Mouse (Mus musculus) layer of hippocampus, postnatal 14 days (tissue): ENCODE measurements around the gene Bcas1. TPM values are rescaled to one million over a fixed set of nuclear protein-coding genes. Genes with fewer than 3 reads are reported as not detected.

Experiments
- DNase-seq, 2 experiments: peaks; one replicate each; pipeline ENCODE4 v3.0.0; 2021 to 2022; ENCODE audit warnings: low spot score in 2 of 2, mixed read lengths in 1 of 2
- total RNA-seq, 2 experiments: library from RNA; stranded (reverse); gene quantifications; 2 replicates each; pipeline ENCODE4 v1.2.3; 2021

Gene Bcas1
- total RNA-seq, 2 experiments from 2014 or later: 121 to 123 TPM

GRCm38 (mm10) chr2:170349784-170350183 lies 77.9 kb downstream of the Bcas1 start:
- no peak for DNase-seq

DNA sequence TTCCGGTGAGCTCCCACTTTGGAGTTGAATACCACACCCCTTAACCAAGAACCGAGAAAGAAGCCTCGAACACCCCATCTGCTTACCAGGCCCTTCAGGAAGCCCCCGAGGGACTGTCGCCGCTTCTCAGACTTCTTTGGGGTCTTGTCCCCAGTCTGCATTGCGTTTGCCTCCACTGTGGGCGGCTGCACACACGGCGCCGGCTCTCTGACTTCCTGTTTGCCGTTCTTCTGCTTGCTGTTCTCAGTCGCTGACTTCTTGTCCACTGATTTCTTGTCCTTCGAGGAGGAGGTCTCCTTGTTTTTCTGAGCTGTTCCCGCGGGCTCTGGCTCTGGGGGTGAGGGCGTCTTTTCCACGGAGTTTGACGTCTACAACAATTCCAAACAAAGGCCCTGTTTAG lies 78.5 kb downstream of the Bcas1 start:
- no peak for DNase-seq

GRCm38 (mm10) chr2:170347131-170347765 lies 80.4 kb downstream of the Bcas1 start:
- peak; percentile 73 to 75 for DNase-seq

GRCm38 (mm10) chr2:170345410-170345793 lies 82.2 kb downstream of the Bcas1 start:
- no peak for DNase-seq

DNA sequence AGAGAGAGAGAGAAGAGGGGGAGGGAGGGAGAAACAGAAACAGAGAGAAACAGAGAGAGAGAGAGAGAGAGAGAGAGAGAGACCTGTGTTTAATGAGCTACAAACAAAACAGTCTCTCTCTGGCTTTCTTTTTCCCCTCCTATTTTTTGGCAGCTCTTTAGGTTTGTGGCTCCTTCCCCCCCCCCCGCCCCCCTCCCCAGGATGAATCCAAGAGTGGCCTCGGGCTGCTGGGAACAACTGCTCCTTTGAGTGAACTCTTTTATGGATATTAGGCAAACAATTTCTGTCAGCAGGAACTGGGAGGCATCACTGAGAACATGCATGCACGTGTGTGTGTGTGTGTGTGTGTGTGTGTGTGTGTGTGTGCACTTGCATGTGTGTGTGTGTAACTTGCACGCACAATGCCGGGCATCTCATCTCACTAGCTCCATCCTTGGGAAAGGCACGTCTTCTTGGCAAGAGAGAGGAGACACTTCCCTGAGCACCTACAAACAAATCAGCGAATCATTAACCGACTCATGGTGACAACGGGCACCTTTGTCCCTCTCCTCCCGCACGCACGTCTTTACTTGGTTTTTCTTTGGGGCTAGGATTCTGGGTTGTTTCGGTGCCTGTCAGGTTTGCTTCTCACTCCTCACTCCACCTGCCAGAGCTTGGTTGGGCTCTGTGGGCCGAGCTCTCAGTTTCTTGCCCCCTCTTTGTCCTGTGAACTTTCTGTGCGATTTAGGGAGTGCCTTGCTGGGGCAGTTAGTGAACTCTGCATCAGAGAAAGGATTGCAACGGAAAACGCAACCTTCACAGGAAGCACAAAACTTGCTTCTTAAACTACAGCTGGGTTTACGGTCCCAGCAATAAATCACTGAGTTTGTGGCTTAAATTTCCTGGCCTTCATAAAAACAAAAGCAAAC lies 82.9 kb downstream of the Bcas1 start:
- no peak for DNase-seq

GRCm38 (mm10) chr2:170343819-170344317 lies 83.8 kb downstream of the Bcas1 start:
- no peak for DNase-seq

DNA sequence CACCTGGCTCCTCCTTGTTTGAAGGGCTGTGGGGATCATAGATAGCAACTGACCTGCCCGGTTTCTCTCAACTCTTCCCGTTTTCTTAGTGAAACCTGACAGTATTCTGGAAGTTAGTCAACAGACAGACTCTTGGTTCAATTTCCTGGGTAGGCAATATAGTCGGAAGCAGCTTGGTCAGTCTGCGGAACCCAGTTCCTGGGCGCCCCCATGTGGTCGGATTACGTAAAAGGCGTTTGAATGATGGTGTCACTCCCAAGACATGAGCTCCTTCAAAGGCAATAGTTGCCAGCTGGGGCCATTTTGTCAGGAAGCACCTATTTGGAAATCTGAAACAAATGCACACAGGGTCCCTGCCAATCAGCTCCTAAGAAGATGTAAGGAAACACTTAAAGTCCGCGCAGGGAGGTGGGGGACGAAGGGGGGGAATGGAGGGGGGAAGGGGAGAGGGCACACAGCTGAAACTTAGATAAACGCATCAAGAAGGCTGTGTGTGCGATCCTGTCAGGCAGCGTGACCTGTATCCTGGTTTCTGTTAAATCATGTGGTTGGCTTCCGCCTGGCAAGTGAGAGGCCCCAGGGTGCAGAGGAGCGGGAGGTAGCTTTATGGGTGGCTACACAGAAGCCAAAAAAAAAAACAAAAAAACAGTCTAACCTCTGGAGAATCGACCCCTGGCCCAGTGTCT lies 84.4 kb downstream of the Bcas1 start:
- peak; percentile 64 to 75 for DNase-seq

DNA sequence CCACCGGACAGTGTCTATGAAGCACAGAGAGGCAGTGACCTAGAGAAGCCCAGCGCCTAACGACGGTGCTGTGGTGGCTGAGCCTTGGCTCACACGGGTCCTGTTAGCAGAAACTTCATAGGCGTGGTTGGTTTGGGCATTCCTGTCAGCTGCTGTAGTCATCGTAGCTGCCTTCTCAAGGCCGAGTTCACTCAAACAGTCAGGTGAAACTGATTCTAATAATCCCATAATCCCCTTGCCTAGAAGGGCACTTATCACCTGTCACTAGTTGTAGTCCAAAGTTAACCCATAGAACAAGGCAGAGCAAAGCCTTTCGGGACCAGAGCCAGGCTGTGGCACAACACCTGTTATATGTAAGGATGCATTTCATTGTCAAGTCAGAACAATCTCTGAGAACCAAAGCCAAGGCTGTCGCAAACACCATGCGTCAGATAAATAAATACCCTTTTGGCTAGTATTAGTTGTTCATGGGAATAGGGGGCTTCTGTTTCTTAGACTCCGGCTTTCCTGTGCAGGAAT lies 85.3 kb downstream of the Bcas1 start:
- DNase-seq: no peak

- DNase-seq: no peak
Observed at GRCm38 (mm10) chr2:170341179-170341578, 86.5 kb downstream of the Bcas1 start.

- DNase-seq: no peak
Observed at GRCm38 (mm10) chr2:170336266-170336760, 91.3 kb downstream of the Bcas1 start.

GRCm38 (mm10) chr2:170335168-170335567 lies 92.5 kb downstream of the Bcas1 start:
- no peak for DNase-seq

GRCm38 (mm10) chr2:170331870-170332269 lies 95.8 kb downstream of the Bcas1 start:
- DNase-seq: no peak

DNA sequence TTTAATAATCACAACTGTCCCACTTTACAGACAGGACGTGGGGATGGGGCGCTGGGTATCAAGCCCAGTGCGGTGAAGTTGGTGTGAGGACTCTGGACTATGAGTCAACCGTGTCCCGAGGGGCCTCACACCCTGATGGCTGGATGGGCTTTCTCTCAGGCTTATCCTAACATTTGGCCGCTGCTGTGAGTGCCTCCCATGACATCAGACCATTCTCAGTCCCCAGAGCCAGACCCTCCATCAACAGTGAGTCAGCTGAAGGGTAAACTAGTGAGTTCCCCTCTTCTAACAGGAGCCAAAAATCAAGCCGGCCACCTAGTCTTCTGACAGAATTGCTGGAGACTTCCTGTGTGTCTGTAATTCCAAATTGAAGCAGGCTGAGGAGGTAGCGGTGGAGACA lies 97.2 kb downstream of the Bcas1 start:
- no peak for DNase-seq

DNA sequence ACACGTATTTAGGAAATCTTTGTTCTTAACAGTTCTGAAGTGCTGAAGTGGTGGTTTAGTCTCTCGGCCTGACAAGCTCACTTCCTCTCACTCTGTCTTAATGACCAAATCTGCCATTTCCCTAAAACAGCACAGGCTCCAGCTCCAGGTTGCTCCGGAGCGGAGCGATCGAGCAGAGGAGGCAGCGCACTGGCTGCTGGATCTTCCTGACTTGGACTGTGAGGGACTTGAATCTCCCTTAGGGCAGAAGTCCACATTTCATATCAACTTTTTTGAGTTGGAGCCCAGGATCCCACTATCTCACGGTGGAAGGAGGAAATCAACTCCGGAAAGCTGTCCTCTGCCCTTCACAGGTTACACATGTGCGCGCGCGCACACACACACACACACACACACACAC lies 97.7 kb downstream of the Bcas1 start:
- no peak for DNase-seq

GRCm38 (mm10) chr2:170323925-170324347 lies 103.7 kb downstream of the Bcas1 start:
- DNase-seq: no peak

- DNase-seq: no peak
Observed at GRCm38 (mm10) chr2:170322013-170322414, 105.6 kb downstream of the Bcas1 start.

- DNase-seq: no peak
Observed at GRCm38 (mm10) chr2:170321579-170321978, 106.1 kb downstream of the Bcas1 start.

DNA sequence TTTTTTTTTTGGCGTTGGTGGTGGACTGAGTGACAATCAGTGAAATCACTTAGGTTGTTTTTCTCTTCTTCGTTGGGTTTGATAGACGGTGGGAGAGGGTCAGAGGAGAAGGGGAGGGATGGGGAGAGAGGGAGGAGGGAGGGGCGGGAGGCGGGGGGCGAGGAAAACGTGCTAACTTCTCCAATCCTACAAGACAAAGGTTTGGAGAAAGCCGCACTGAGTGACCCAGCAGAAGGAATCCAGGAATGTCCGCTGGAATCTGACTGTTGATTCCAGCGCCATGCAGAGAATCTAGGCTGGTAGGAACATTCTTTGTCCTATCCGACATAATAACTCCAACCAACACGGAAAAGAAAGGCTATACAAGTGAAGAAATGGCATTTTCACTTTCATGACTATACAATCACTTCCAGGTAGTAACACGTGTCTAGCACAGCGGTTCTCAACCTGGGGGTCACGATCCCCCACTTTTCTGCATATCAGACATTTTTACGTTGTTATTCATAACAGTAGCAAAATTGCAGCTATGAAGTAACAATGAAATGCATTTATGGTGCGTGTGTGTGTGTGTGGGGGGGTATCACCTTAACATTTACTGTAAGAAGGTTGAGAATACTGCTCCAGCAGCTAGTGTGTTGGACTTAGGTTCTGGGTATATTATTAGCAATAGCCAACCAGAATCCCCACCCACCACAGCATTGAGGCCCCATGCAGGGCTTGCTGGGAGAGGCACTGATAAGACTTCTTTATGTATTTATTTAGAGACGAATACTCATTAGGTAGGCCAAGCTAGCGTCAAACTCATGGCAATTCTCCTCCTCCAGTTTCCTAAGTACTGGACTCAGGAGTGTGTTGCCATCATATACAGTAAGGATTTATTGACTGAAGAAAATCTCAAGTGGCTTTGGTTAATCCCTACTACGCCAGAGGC lies 107.8 kb downstream of the Bcas1 start:
- DNase-seq: no peak

GRCm38 (mm10) chr2:170318713-170319532 lies 108.7 kb downstream of the Bcas1 start:
- peak; percentile 83 to 91 for DNase-seq
